Mouse (Mus musculus) cerebellum, adult 2 months (tissue): ENCODE measurements at regions not wholly inside any gene's neighbourhood (a gene's known extent, or its start where the extent isn't known, plus 50 kb on each side); places are given as distances from the start of the nearest gene placed in this dataset.

ENCODE experiments used
- CTCF ChIP-seq: fragments of 200-500 bp; IDR thresholded peaks from 2 replicates; pipeline ENCODE4 v1.5.1; 2011; ENCODE audit warnings: low read depth, mild to moderate bottlenecking, control low read depth, low read length, moderate library complexity, borderline replicate concordance; ENCODE audit not compliant: insufficient read depth
- POLR2A ChIP-seq: fragments of 200-500 bp; IDR thresholded peaks from 2 replicates; pipeline ENCODE4 v1.6.1; 2011; ENCODE audit warnings: low read length, control low read depth, borderline replicate concordance; ENCODE audit not compliant: insufficient read depth

DNA sequence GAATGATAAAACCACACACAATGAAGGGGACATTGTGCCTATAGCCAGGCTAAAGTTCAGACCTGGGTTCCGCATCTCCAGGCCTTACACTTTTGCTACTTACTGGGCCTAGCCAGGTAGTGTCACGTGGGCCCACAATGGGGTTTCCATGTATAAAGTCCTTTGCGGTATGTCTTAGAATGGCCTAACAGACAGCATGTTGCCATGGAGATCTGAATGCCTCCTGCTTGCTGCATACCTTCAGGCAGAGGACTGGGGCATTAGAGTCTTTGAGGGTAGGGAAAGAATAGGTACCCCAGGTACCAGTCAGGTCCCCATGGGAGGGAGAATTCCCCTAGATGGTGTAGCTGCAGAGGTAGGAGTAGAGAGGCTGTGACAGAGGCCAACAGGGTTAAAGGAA, 159.0 kb downstream of the Rplp1 start:
- TF ChIP-seq CTCF (no peak), POLR2A (no peak)
